Mouse (Mus musculus): ENCODE measurements around the gene Ascl2.

The Ascl2 gene

DNA sequence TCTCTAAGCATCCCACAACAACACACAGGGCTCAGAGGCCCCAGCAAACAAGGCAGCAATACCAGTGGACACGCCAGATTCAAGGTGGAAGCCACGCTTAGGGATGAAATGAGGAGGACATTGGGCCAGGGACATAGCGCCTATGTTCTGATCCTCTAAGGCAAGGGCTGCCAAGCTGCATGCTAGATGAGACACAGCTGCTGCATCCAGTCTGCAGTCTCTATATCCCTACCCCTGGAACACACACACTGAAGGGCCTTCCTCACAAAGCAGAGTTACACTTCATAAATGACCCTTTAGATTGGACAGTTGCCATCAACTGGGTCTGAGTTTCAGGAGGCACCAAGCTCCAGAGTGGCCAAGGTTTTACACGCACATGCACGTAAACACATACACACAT is 51.4 kb downstream of the Ascl2 start:
- DNase-seq (ENCODE audit: low spot score in 2 of 2) = no peak

All from spleen, postnatal 36 days (tissue).